Mouse (Mus musculus): ENCODE data around the gene Tspan9. TPM values are rescaled to one million over a fixed set of nuclear protein-coding genes. Genes with fewer than 3 reads are reported as not detected.
A peak's percentile ranks its signal among the peaks of the same experiment; 100 is the strongest.

The Tspan9 gene
- total and polyA plus RNA-seq, 2 experiments, result 23.2 to 40.0 TPM

- Histone ChIP-seq H3K4me1 (ENCODE audit: control insufficient read depth, insufficient read depth, low read length) (peaks cover 15% of the 10 kb centered on the region), H3K27ac (replicated peaks; ENCODE audit: insufficient read depth, low read depth, low read length) (no peak overlapping the region), H3K4me3 (ENCODE audit: insufficient read depth, low read depth, low read length) (no peak overlapping the region), H3K79me2 (ENCODE audit: control insufficient read depth, insufficient read depth, low read length) (no peaks in the 10 kb centered on the region; the same call in 1 of the 2 replicates), H3K27me3 (ENCODE audit: control insufficient read depth, insufficient read depth, low read length) (no peaks in the 10 kb centered on the region), H3K9ac (ENCODE audit: low read depth, low read length) (no peak overlapping the region), H3K36me3 (ENCODE audit: control insufficient read depth, insufficient read depth, low read length) (no peaks in the 10 kb centered on the region)
- no peak for DNase-seq (ENCODE audit: extremely low read depth, low read depth, low spot score)
- WGBS, result 93% methylated on average over 9 of the region's 9 CpGs
- TF ChIP-seq CTCF (IDR thresholded peaks at IDR 0.05; ENCODE audit: low read depth, low read length) (no peak), POLR2A (IDR thresholded peaks at IDR 0.05; ENCODE audit: extremely low read depth, insufficient read depth, low read length) (no peak)
Observed at GRCm38 (mm10) chr6:128036597-128036996, 106.8 kb downstream of the Tspan9 start.

- WGBS, result 49% methylated on average over 4 of the region's 4 CpGs
- H3K4me3 ChIP-seq (ENCODE audit: insufficient read depth, low read depth, low read length), result no peak overlapping the region
Observed at GRCm38 (mm10) chr6:128035930-128036309, 107.5 kb downstream of the Tspan9 start.

GRCm38 (mm10) chr6:128035250-128035929, 108.0 kb downstream of the Tspan9 start:
- Histone ChIP-seq H3K4me3 (ENCODE audit: insufficient read depth, low read depth, low read length) (no peak overlapping the region; the same call in 1 of the 2 replicates), H3K36me3 (ENCODE audit: control insufficient read depth, insufficient read depth, low read length) (no peaks in the 10 kb centered on the region), H3K79me2 (ENCODE audit: control insufficient read depth, insufficient read depth, low read length) (no peaks in the 10 kb centered on the region; the same call in 1 of the 2 replicates), H3K27ac (replicated peaks; ENCODE audit: insufficient read depth, low read depth, low read length) (no peak overlapping the region), H3K27me3 (ENCODE audit: control insufficient read depth, insufficient read depth, low read length) (no peaks in the 10 kb centered on the region), H3K9ac (ENCODE audit: low read depth, low read length) (peak overlapping the region; percentile 22; the same call in 1 of the 2 replicates), H3K4me1 (ENCODE audit: control insufficient read depth, insufficient read depth, low read length) (peaks cover 15% of the 10 kb centered on the region)
- WGBS, result 11% methylated on average over 32 of the region's 36 CpGs
- TF ChIP-seq CTCF (IDR thresholded peaks at IDR 0.05; ENCODE audit: low read depth, low read length) (no peak), POLR2A (IDR thresholded peaks at IDR 0.05; ENCODE audit: extremely low read depth, insufficient read depth, low read length) (no peak)
- no peak for DNase-seq (ENCODE audit: extremely low read depth, low read depth, low spot score)

More at GRCm38 (mm10) chr6:128035930-128036309, 107.5 kb downstream of the Tspan9 start:
- no peak for DNase-seq (ENCODE audit: extremely low read depth, low read depth, low spot score)
- Histone ChIP-seq H3K36me3 (ENCODE audit: control insufficient read depth, insufficient read depth, low read length) (no peaks in the 10 kb centered on the region), H3K27ac (replicated peaks; ENCODE audit: insufficient read depth, low read depth, low read length) (no peak overlapping the region), H3K9ac (ENCODE audit: low read depth, low read length) (no peak overlapping the region), H3K27me3 (ENCODE audit: control insufficient read depth, insufficient read depth, low read length) (no peaks in the 10 kb centered on the region), H3K4me1 (ENCODE audit: control insufficient read depth, insufficient read depth, low read length) (peaks cover 15% of the 10 kb centered on the region), H3K79me2 (ENCODE audit: control insufficient read depth, insufficient read depth, low read length) (no peaks in the 10 kb centered on the region; the same call in 1 of the 2 replicates)
- no peak for TF ChIP-seq POLR2A (IDR thresholded peaks at IDR 0.05; ENCODE audit: extremely low read depth, insufficient read depth, low read length)
- TF ChIP-seq CTCF (IDR thresholded peaks at IDR 0.05; ENCODE audit: low read depth, low read length), result no peak

GRCm38 (mm10) chr6:128034317-128035249, 108.8 kb downstream of the Tspan9 start:
- Histone ChIP-seq H3K9ac (ENCODE audit: low read depth, low read length) (peak overlapping the region; percentile 47), H3K4me3 (ENCODE audit: insufficient read depth, low read depth, low read length) (peak overlapping the region; percentile 41; the same call in 1 of the 2 replicates), H3K27me3 (ENCODE audit: control insufficient read depth, insufficient read depth, low read length) (no peaks in the 10 kb centered on the region), H3K27ac (replicated peaks; ENCODE audit: insufficient read depth, low read depth, low read length) (no peak overlapping the region), H3K36me3 (ENCODE audit: control insufficient read depth, insufficient read depth, low read length) (no peaks in the 10 kb centered on the region), H3K79me2 (ENCODE audit: control insufficient read depth, insufficient read depth, low read length) (no peaks in the 10 kb centered on the region; the same call in 1 of the 2 replicates), H3K4me1 (ENCODE audit: control insufficient read depth, insufficient read depth, low read length) (peaks cover 9% of the 10 kb centered on the region)
- 7% methylated on average over 80 of the region's 80 CpGs for WGBS
- no peak for DNase-seq (ENCODE audit: extremely low read depth, low read depth, low spot score)
- TF ChIP-seq CTCF (IDR thresholded peaks at IDR 0.05; ENCODE audit: low read depth, low read length), result 0 out of 2 replicates have a peak, but pooled peaks have one; percentile 21
- TF ChIP-seq POLR2A (IDR thresholded peaks at IDR 0.05; ENCODE audit: extremely low read depth, insufficient read depth, low read length), result no peak

GRCm38 (mm10) chr6:128033868-128034250, 109.5 kb downstream of the Tspan9 start:
- H3K4me3 ChIP-seq (ENCODE audit: insufficient read depth, low read depth, low read length), result no peak overlapping the region
- 81% methylated on average over 4 of the region's 4 CpGs for WGBS
- TF ChIP-seq CTCF (IDR thresholded peaks at IDR 0.05; ENCODE audit: low read depth, low read length) (no peak), POLR2A (IDR thresholded peaks at IDR 0.05; ENCODE audit: extremely low read depth, insufficient read depth, low read length) (no peak)
- H3K27ac ChIP-seq (replicated peaks; ENCODE audit: insufficient read depth, low read depth, low read length), result no peak overlapping the region
- peaks cover 9% of the 10 kb centered on the region for H3K4me1 ChIP-seq (ENCODE audit: control insufficient read depth, insufficient read depth, low read length)
- H3K9ac ChIP-seq (ENCODE audit: low read depth, low read length), result no peak overlapping the region
- no peaks in the 10 kb centered on the region; the same call in 1 of the 2 replicates for H3K79me2 ChIP-seq (ENCODE audit: control insufficient read depth, insufficient read depth, low read length)
- DNase-seq (ENCODE audit: extremely low read depth, low read depth, low spot score), result no peak
- H3K36me3 ChIP-seq (ENCODE audit: control insufficient read depth, insufficient read depth, low read length), result no peaks in the 10 kb centered on the region
- H3K27me3 ChIP-seq (ENCODE audit: control insufficient read depth, insufficient read depth, low read length), result no peaks in the 10 kb centered on the region
